Mouse (Mus musculus) embryonic facial prominence, embryonic 11.5 days (tissue): ENCODE results near the gene Psd. TPM values are rescaled to one million over a fixed set of nuclear protein-coding genes. Genes with fewer than 3 reads are reported as not detected.

ENCODE experiments used
- ATAC-seq: fragments of 200-750 bp; cut with Nextera tagmentation; replicated peaks from 2 replicates; pipeline ENCODE4 v1.8.0; 2017; ENCODE audit warnings: low read depth; ENCODE audit not compliant: insufficient number of reproducible peaks, low FRiP score, low TSS enrichment
- DNase-seq: peaks from one replicate; pipeline ENCODE4 v3.0.0-alpha.2; 2015; ENCODE audit warnings: low spot score
- H3K27ac ChIP-seq: fragments of 300-500 bp; sonication (generic); replicated peaks from 2 replicates; pipeline ENCODE4 v1.5.1; 2014; ENCODE audit warnings: mild to moderate bottlenecking, low read depth, low read length, control low read depth
- H3K27me3 ChIP-seq: fragments of 300-500 bp; sonication (generic); 2 replicates; pipeline ENCODE4 v1.6.1; 2014; ENCODE audit warnings: mild to moderate bottlenecking, low read length, moderate library complexity, mixed read lengths; ENCODE audit not compliant: control insufficient read depth, insufficient read depth
- H3K36me3 ChIP-seq: fragments of 300-500 bp; sonication (generic); replicated peaks from 2 replicates; pipeline ENCODE4 v1.6.1; 2014; ENCODE audit warnings: low read depth, mild to moderate bottlenecking, low read length, moderate library complexity, mixed read lengths; ENCODE audit not compliant: control insufficient read depth, insufficient read depth
- H3K4me1 ChIP-seq: fragments of 300-500 bp; sonication (generic); 2 replicates; pipeline ENCODE4 v1.6.1; 2014; ENCODE audit warnings: low read length, mixed read lengths; ENCODE audit not compliant: control insufficient read depth, insufficient read depth
- H3K4me2 ChIP-seq: fragments of 300-500 bp; sonication (generic); 2 replicates; pipeline ENCODE4 v1.6.1; 2014; ENCODE audit warnings: low read depth, mild to moderate bottlenecking, control low read depth, low read length, moderate library complexity
- H3K4me3 ChIP-seq: fragments of 300-500 bp; sonication (generic); 2 replicates; pipeline ENCODE4 v1.5.1; 2014; ENCODE audit warnings: low read depth, low read length, control low read depth
- H3K9ac ChIP-seq: fragments of 300-500 bp; sonication (generic); replicated peaks from 2 replicates; pipeline ENCODE4 v1.6.1; 2014; ENCODE audit warnings: mild to moderate bottlenecking, control low read depth, low read length
- H3K9me3 ChIP-seq: fragments of 300-500 bp; sonication (generic); replicated peaks from 2 replicates; pipeline ENCODE4 v1.6.1; 2016; ENCODE audit warnings: mild to moderate bottlenecking, low read length, inconsistent platforms, mixed read lengths; ENCODE audit not compliant: control insufficient read depth
- WGBS: fragments of 180-500 bp; shearing (Covaris S2); extraction: QIAGEN DNeasy Blood & Tissue Kit; methylation state at CpG from one replicate; pipeline ENCODE4 v1.1.7; 2014; 5-methylcytosine and 5-hydroxymethylcytosine counted together
- microRNA counts: library from miRNA; unstranded; fragments of <30 nt; microRNA quantifications from one replicate; lab custom pipeline; 2016
- microRNA-seq: library from miRNA; unstranded; fragments of <30 nt; microRNA quantifications from one replicate; pipeline ENCODE4, GENCODE M21; 2016; ENCODE audit warnings: borderline number of aligned reads
- polyA plus RNA-seq: library from polyadenylated mRNA; unstranded; fragments of >200 nt; fragmentation: Nextera tagmentation; extraction: Ambion mirVana; gene quantifications from 2 replicates; pipeline ENCODE4 v1.2.1, GENCODE M21; 2014

The Psd gene
- polyA plus RNA-seq, 1 experiment from 2014 or later: 5.0 TPM

DNA sequence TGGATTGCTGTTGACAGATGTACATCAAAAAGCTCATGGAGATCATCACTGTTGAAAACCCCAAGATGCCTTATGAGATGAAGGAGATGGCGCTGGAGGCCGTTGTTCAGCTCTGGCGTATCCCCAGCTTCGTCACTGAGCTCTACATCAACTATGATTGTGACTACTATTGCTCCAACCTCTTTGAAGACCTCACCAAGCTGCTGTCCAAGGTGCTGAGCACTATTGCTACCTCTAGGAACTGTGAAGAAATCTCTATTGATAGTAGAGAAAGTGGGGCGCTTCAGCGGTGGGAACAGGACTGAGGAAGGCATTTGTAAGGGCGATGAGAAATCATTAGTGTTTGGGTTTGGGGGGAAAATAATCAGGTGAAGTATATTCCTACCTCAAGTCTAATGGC lies 62.2 kb downstream of the Psd start:
- Histone ChIP-seq H3K4me3 (no peak overlapping the region), H3K4me1 (no peaks in the 10 kb centered on the region), H3K4me2 (no peak overlapping the region), H3K36me3 (peaks cover 6% of the 10 kb centered on the region; the same call in 1 of the 2 replicates), H3K9ac (no peak overlapping the region), H3K27me3 (no peaks in the 10 kb centered on the region), H3K9me3 (no peaks in the 10 kb centered on the region), H3K27ac (no peak overlapping the region)
- ATAC-seq (no peak), DNase-seq (peak; percentile 38)
- WGBS: 93% methylated on average over 7 of the region's 7 CpGs

MicroRNAs within 50 kb of the gene (microRNA counts, 519-probe panel; counts per million panel counts)
- not detected for microRNA mmu-miR-146b (lab: Ali Mortazavi, UCI)

Small RNAs within 50 kb of the gene (microRNA-seq; reads per million reads assigned to microRNA genes)
- 2.8 reads per million for gene Mir146b

Other genes with a start within 250 kb of the Psd start
- gene Elovl3, start 195.3 kb downstream of the Psd start, polyA plus RNA-seq: 0.14 and 0.21 TPM in 2 replicates
- 1.7 and 2.0 TPM in 2 replicates for gene Pitx3, start 178.8 kb downstream of the Psd start, polyA plus RNA-seq
- 32.4 and 33.4 TPM in 2 replicates for gene Gbf1, start 174.6 kb downstream of the Psd start, polyA plus RNA-seq
- 5.0 and 5.4 TPM in 2 replicates for gene Nfkb2, start 22.8 kb downstream of the Psd start, polyA plus RNA-seq
- gene Fbxl15, start 1.0 kb upstream of the Psd start, polyA plus RNA-seq: 15.0 and 18.0 TPM in 2 replicates
- 183 and 199 TPM in 2 replicates for gene Cuedc2, start 11.5 kb upstream of the Psd start, polyA plus RNA-seq
- gene Mfsd13a, start 14.0 kb upstream of the Psd start, polyA plus RNA-seq: 3.2 and 4.1 TPM in 2 replicates
- 1.1 and 2.0 TPM in 2 replicates for gene 2310034G01Rik, start 23.1 kb upstream of the Psd start, polyA plus RNA-seq
- gene Actr1a, start 68.6 kb upstream of the Psd start, polyA plus RNA-seq: 171 and 182 TPM in 2 replicates
- 32.7 and 36.3 TPM in 2 replicates for gene Sufu, start 69.7 kb upstream of the Psd start, polyA plus RNA-seq
- gene Trim8, start 174.5 kb upstream of the Psd start, polyA plus RNA-seq: 17.8 and 18.6 TPM in 2 replicates
- gene Arl3, start 246.0 kb upstream of the Psd start, polyA plus RNA-seq: 122 and 130 TPM in 2 replicates
- 13.6 and 14.7 TPM in 2 replicates for gene Sfxn2, start 246.2 kb upstream of the Psd start, polyA plus RNA-seq